Mouse (Mus musculus): ENCODE measurements around the gene Arsg. TPM values are rescaled to one million over a fixed set of nuclear protein-coding genes. Genes with fewer than 3 reads are reported as not detected.

Arsg gene
- 3.9 and 8.6 TPM in 2 replicates for polyA plus RNA-seq (2012; rRNA removed; ENCODE audit: low replicate concordance)

DNA sequence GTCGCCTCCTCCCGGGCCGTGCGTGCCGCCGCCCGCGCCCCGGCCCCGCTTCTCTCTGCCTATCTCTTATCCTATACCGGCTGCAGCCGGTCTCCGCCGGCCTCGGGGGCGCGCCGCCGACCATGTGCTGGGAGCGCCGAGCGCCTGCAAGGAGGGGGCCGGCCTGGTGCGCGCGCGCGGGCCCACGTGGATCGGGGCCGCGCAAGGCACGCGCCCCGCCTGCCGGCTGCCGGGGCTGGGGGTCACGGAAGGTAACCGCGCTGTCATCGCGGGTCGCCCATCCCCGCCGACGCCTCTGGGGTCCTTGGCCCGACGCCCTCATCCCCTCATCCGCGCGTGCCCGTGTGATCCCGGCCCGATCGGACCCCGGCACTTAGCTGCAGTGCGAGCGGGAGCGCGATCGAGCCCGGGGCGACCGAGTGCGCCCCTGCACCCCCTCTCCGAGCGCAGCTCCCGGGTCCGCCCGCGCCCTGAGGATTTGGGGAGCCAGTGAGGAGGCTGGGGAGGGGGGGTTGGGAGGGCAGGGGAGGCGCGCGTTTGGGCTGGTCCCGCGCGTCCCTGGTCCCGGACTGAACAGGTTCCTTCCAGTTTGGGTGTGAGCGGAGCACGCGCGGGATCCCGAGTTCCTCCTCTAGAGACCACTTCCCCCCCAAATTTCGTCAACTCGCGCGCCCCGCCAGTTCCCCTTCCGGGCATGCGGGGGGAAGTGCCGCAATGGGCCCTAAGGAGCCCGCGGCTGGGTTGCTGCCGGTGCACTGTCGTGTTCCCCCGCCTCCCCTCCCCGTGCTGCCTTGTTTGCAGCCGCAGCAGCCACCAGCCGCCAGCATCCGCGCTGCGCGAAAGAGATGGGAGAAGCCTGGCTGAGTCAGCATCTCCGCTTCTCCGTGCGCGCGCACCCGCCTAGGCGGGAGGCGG, at the start of gene Arsg, which contains the start of gene Slc16a6:
Arsg (plus strand) TSS at position 204 of the 915 bp plus-strand sequence.
Slc16a6 (minus strand) TSS at position 428 of the 915 bp plus-strand sequence.

DNA sequence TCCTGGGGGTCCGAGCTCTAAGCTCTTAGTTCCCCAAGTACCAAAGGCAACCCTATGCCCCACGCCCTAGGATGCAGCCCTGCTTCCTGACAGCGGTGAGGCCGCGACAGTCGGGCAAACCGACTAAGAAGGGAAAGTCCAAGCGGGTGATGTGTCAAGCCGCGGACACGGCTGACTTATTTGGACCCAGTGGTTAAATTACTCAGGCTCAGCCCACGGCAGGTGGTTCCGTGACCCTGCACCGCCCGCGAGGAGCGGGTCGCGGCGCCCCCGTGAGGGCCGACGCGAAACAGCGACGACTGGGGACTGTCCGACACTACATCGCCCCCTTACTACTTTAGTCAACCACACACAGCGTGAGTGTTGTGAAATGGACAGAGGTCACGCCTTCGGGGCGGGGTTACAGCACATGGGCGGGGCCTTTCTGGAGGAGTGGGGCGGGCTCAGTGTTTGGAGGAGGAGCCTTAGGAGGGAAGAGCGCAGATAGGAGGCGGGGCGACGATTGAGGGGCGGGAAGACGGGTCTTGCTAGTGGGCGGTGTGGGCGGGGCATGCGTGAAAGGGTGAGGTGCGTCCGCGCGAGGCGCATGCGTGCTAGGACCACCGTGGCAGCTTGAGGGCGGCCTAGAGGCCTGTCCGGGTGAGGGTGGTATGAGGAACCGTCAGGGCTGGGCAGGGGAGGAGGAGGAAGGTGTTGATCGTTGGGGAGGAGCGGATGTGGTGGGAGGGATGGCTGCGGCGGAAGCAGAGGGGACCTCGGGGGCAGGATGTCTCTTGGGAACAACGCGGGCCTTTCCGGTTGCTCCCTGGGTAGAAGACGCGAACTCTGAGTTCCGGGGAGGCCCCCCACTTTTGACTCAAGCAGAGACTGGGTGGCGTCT, 47.5 kb upstream of the Arsg start, which contains the start of gene Amz2:
Amz2 (plus strand) TSS at position 555 of the 880 bp plus-strand sequence.

DNA sequence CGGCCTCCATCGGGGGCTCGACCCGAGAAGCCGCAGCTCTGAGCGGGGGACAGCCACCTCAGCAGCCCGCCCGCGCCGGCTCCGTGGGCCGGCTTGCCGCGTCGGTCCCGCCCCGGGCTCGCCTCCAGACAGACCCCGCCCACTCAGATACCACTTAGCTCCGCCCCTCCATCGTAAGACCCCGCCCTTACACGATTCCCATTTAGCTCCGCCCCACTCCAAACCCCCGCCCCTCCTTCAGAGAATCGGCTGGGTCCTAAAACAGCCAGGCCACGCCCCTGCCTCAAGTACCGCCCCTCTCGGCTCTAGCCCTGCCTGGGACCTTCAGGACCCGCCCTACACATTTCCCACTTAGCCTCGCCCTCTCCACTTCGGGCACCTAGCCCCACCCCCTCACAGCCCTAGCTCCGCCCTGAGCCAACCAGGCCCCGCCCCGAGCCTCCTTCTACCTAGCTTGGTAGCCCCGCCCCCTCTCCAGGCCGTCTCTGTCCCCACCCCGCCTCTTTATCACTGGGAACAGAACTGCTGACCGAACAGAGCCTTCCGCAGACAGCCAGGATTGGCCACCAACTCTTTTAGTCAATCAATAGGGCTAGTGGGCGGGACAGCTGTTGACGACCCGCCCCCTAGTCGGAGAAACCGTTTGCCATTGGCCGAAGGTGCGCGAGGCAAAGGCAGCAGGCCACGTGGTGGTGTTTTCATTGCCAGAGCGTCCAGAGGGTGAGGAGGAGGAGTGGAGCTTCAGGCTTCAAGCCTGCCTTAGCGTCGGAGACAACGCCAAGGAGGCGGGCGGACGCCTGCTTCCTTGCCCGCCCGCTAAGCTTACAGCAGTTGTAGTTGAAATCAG, 138.4 kb downstream of the Arsg start, which contains the start of gene Wipi1:
Wipi1 (minus strand) TSS at position 665 of the 847 bp plus-strand sequence.

Other genes with a start within 250 kb of the Arsg start
- 2.1 and 4.1 TPM in 2 replicates for gene Rgs9, start 175.2 kb upstream of the Arsg start, polyA plus RNA-seq (2012; rRNA removed; ENCODE audit: low replicate concordance)
- 25.7 and 41.2 TPM in 2 replicates for gene Gna13, start 110.5 kb upstream of the Arsg start, polyA plus RNA-seq (2012; rRNA removed; ENCODE audit: low replicate concordance)
- gene 9930022D16Rik, start 59.5 kb upstream of the Arsg start, polyA plus RNA-seq (2012; rRNA removed; ENCODE audit: low replicate concordance), result not detected in 2 replicates
- gene Amz2, start 47.4 kb upstream of the Arsg start, polyA plus RNA-seq (2012; rRNA removed; ENCODE audit: low replicate concordance), result 7.1 and 8.1 TPM in 2 replicates
- 4.1 and 4.6 TPM in 2 replicates for gene Slc16a6, start 224 bp downstream of the Arsg start, polyA plus RNA-seq (2012; rRNA removed; ENCODE audit: low replicate concordance)
- 2.8 and 8.3 TPM in 2 replicates for gene Wipi1, start 138.6 kb downstream of the Arsg start, polyA plus RNA-seq (2012; rRNA removed; ENCODE audit: low replicate concordance)
- gene Prkar1a, start 176.0 kb downstream of the Arsg start, polyA plus RNA-seq (2012; rRNA removed; ENCODE audit: low replicate concordance), result 40.2 and 49.0 TPM in 2 replicates
- 27.8 and 33.4 TPM in 2 replicates for gene Fam20a, start 248.9 kb downstream of the Arsg start, polyA plus RNA-seq (2012; rRNA removed; ENCODE audit: low replicate concordance)